Mouse (Mus musculus): ENCODE results near the gene Mrgprb1. TPM values are rescaled to one million over a fixed set of nuclear protein-coding genes. Genes with fewer than 3 reads are reported as not detected.
"Not testable (repeated sequence)": the region's sequence is repeated elsewhere in the genome, so short reads cannot be mapped to it uniquely, and the experiment has no call there.

The Mrgprb1 gene
- under 1 TPM; 0.31 to 0.37 TPM for total RNA-seq (2021)
- long read RNA-seq, experiment 1: 0 reads
- long read RNA-seq, experiment 2: 0 reads

- intact Hi-C loops (cut with DNase I): no loop called here
- DNase-seq: no peak
Observed at GRCm38 (mm10) chr7:48456242-48456641, at the start of gene Mrgprb1. Mrgprb1 (minus strand) TSS chr7:48456342.

DNA sequence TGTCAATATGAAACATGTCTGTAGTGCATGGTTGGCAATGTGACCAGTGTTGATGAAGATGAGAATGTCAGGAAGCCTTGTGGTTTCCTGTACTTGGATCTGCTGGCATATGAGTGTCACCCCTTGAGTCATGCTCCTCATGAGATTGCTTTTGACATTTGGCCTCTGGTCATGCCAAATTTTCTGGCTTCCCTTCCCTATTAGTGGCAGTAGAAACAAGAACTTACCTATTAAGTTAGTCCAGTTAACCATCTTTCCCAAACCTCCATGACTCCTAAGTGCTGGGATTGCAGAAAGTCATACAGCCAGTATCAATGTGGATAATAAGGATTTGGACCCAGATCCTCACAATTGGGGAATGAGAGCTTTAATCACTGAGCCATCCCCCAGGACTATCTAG is 43.1 kb upstream of the Mrgprb1 start, which contains the start of gene Mrgprx2:
Gene Mrgprx2 (minus strand): TSS at position 101 of the 400 bp plus-strand sequence.
- DNase-seq: no peak
- intact Hi-C loops (cut with DNase I): no loop called here

- no peak for DNase-seq
- intact Hi-C loops (cut with DNase I): no loop called here
Observed at GRCm38 (mm10) chr7:48436581-48436980, 19.6 kb downstream of the Mrgprb1 start.

- intact Hi-C loops (cut with DNase I); DNase-seq: not testable (repeated sequence)
Observed at GRCm38 (mm10) chr7:48435936-48436335, 20.2 kb downstream of the Mrgprb1 start.

Other genes starting within 250 kb of the Mrgprb1 start
- gene Mrgprb8, start 67.8 kb downstream of the Mrgprb1 start, total RNA-seq (2021): not detected
- under 1 TPM; 0.05 to 0.10 TPM for gene Mrgprx2, start 43.0 kb upstream of the Mrgprb1 start, total RNA-seq (2021)
- under 1 TPM in 1 of 2 experiments, not detected in 1; 0.13 TPM for gene Mrgprb2, start 101.7 kb upstream of the Mrgprb1 start, total RNA-seq (2021)
- gene Mrgprb3, start 187.5 kb upstream of the Mrgprb1 start, total RNA-seq (2021): not detected

Measured in gastrocnemius, postnatal 36 days (tissue).